Comparison of ENCODE assay signal across 12 mouse cellular contexts in the genomic region with DNA sequence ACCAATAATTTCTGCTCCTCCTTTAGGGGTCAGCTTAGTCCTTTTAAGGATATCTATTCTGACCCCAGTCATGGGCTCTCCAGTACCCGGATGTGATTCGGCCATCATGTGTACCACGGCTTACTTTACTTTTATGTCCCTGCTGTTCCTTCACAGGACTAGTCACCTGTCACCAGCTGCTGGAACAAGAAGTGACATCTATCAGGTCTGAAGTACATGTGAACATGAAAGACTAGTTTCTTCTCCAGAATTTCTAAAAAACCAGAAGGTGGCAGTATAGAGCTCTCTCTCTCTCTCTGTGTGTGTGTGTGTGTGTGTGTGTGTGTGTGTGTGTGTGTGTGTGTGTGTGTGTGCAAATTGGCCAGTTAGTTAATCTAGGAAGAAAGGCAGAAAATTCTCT. TPM values are rescaled to one million over a fixed set of nuclear protein-coding genes. Genes with fewer than 3 reads are reported as not detected.
DNase-seq lines count a peak whose midpoint lies in the region; ATAC-seq and TF ChIP-seq lines count a peak whose summit lies in the region.
"Had no signal": no experiment of that assay in that cellular context is flagged by ENCODE, and none has a peak within 500 bp of the region (broad histone marks: within the 10 kb centered on the region; RNA-seq: fewer than 3 reads in every experiment).

No protein-coding gene starts in this region.

- no peaks in the 10 kb centered on the region for H3K9me3 ChIP-seq in intestine, embryonic 16.5 days (ENCODE audit: control insufficient read depth, low read length)
- no peaks in the 10 kb centered on the region for H3K9me3 ChIP-seq in intestine, embryonic 15.5 days
- no peaks in the 10 kb centered on the region for H3K9me3 ChIP-seq in midbrain, embryonic 11.5 days (ENCODE audit: control insufficient read depth, low read length)
- H3K9me3 ChIP-seq in midbrain, embryonic 10.5 days (replicated peaks), result no peaks in the 10 kb centered on the region
- H3K9me3 ChIP-seq: embryonic facial prominence, embryonic 13.5 days; limb, embryonic 12.5 days; megakaryocyte, embryonic 14.5 days had no signal

- peak; percentile 77 for DNase-seq in midbrain, embryonic 11.5 days (ENCODE audit: low spot score, missing footprints)
- no peak for DNase-seq in midbrain, embryonic 10.5 days (ENCODE audit: low spot score)
- DNase-seq in brain, adult 2 months (ENCODE audit: low read depth, low spot score), result peak; percentile 13
- no peak for DNase-seq in right cerebral cortex, postnatal 36 days (ENCODE audit: low spot score in 2 of 2)
- DNase-seq in spleen, adult 12 weeks (ENCODE audit: low spot score), result no peak

- no peak overlapping the region for H3K4me2 ChIP-seq in intestine, embryonic 16.5 days (ENCODE audit: low read depth, low read length)
- no peak overlapping the region for H3K4me2 ChIP-seq in intestine, embryonic 15.5 days (replicated peaks)
- no peak overlapping the region for H3K4me2 ChIP-seq in midbrain, embryonic 11.5 days
- H3K4me2 ChIP-seq: embryonic facial prominence, embryonic 13.5 days had no signal

- ATAC-seq in intestine, embryonic 16.5 days, result no peak
- no peak for ATAC-seq in intestine, embryonic 15.5 days
- no peak for ATAC-seq in midbrain, embryonic 11.5 days (ENCODE audit: low FRiP score)

- no peak overlapping the region for H3K4me3 ChIP-seq in intestine, embryonic 16.5 days (ENCODE audit: low read length)
- no peak overlapping the region for H3K4me3 ChIP-seq in intestine, embryonic 15.5 days (replicated peaks)
- H3K4me3 ChIP-seq in midbrain, embryonic 11.5 days (ENCODE audit: low read depth, low read length), result no peak overlapping the region
- H3K4me3 ChIP-seq in midbrain, embryonic 10.5 days, result no peak overlapping the region
- no peak overlapping the region for H3K4me3 ChIP-seq in small intestine, adult 2 months (ENCODE audit: low read depth, low read length)
- H3K4me3 ChIP-seq: embryonic facial prominence, embryonic 13.5 days; limb, embryonic 12.5 days; megakaryocyte, embryonic 14.5 days had no signal

- peaks cover 10% of the 10 kb centered on the region; the same call in 1 of the 2 replicates for H3K4me1 ChIP-seq in intestine, embryonic 16.5 days (ENCODE audit: control insufficient read depth, insufficient read depth, low read length)
- H3K4me1 ChIP-seq in intestine, embryonic 15.5 days (replicated peaks), result 0 out of 2 replicates have a peak, but pooled peaks cover 4% of the 10 kb centered on the region
- H3K4me1 ChIP-seq in midbrain, embryonic 11.5 days (ENCODE audit: control insufficient read depth, insufficient read depth, low read length), result no peaks in the 10 kb centered on the region
- peaks cover 6% of the 10 kb centered on the region; the same call in 1 of the 2 replicates for H3K4me1 ChIP-seq in midbrain, embryonic 10.5 days
- peaks cover 28% of the 10 kb centered on the region; the same call in 1 of the 2 replicates for H3K4me1 ChIP-seq in small intestine, adult 2 months (ENCODE audit: control insufficient read depth, insufficient read depth, insufficient read length, low read length)
- H3K4me1 ChIP-seq: embryonic facial prominence, embryonic 13.5 days had no signal

- H3K27me3 ChIP-seq in intestine, embryonic 16.5 days (replicated peaks; ENCODE audit: control insufficient read depth, insufficient read depth, low read length), result no peaks in the 10 kb centered on the region
- H3K27me3 ChIP-seq in intestine, embryonic 15.5 days (replicated peaks), result no peaks in the 10 kb centered on the region
- H3K27me3 ChIP-seq in midbrain, embryonic 11.5 days (ENCODE audit: control insufficient read depth, insufficient read depth, low read length), result no peaks in the 10 kb centered on the region
- no peaks in the 10 kb centered on the region for H3K27me3 ChIP-seq in midbrain, embryonic 10.5 days (ENCODE audit: low read depth, poor library complexity, severe bottlenecking)
- H3K27me3 ChIP-seq in small intestine, adult 2 months (ENCODE audit: control insufficient read depth, insufficient read depth, low read length), result no peaks in the 10 kb centered on the region
- H3K27me3 ChIP-seq: embryonic facial prominence, embryonic 13.5 days had no signal

- H3K27ac ChIP-seq in intestine, embryonic 16.5 days (ENCODE audit: low read length), result peak overlapping the region; percentile 14; the same call in 1 of the 2 replicates
- H3K27ac ChIP-seq in intestine, embryonic 15.5 days, result no peak overlapping the region
- no peak overlapping the region for H3K27ac ChIP-seq in midbrain, embryonic 11.5 days (ENCODE audit: low read depth, low read length)
- H3K27ac ChIP-seq in midbrain, embryonic 10.5 days (replicated peaks), result no peak overlapping the region
- H3K27ac ChIP-seq in small intestine, adult 2 months (ENCODE audit: insufficient read depth, low read depth, low read length), result peak overlapping the region; percentile 92; the same call in 1 of the 2 replicates
- H3K27ac ChIP-seq: embryonic facial prominence, embryonic 13.5 days; limb, embryonic 12.5 days had no signal

- TF ChIP-seq CTCF in small intestine, adult 2 months (IDR thresholded peaks at IDR 0.05; ENCODE audit: extremely low read depth, insufficient read length, insufficient replicate concordance, low read depth, low read length), result no peak

- no peaks in the 10 kb centered on the region for H3K36me3 ChIP-seq in intestine, embryonic 16.5 days (ENCODE audit: control insufficient read depth, insufficient read depth, low read length)
- no peaks in the 10 kb centered on the region for H3K36me3 ChIP-seq in intestine, embryonic 15.5 days
- no peaks in the 10 kb centered on the region for H3K36me3 ChIP-seq in midbrain, embryonic 11.5 days (ENCODE audit: control insufficient read depth, insufficient read depth, low read length)
- no peaks in the 10 kb centered on the region for H3K36me3 ChIP-seq in midbrain, embryonic 10.5 days
- H3K36me3 ChIP-seq in small intestine, adult 2 months (ENCODE audit: control insufficient read depth, insufficient read depth, low read length), result no peaks in the 10 kb centered on the region
- H3K36me3 ChIP-seq: embryonic facial prominence, embryonic 13.5 days; limb, embryonic 12.5 days had no signal

- WGBS in intestine, embryonic 16.5 days, result 80% methylated on average over 3 of the region's 3 CpGs
- WGBS in intestine, embryonic 15.5 days, result 88% methylated on average over 3 of the region's 3 CpGs
- WGBS in midbrain, embryonic 11.5 days, result 83% methylated on average over 3 of the region's 3 CpGs
- WGBS in midbrain, embryonic 10.5 days, result 92% methylated on average over 3 of the region's 3 CpGs
- WGBS in small intestine, adult 2 months, result 50% methylated on average over 3 of the region's 3 CpGs

- TF ChIP-seq POLR2A in small intestine, adult 2 months (IDR thresholded peaks at IDR 0.05; ENCODE audit: low read depth, low read length), result no peak

- H3K9ac ChIP-seq in intestine, embryonic 16.5 days (ENCODE audit: low read depth, low read length), result no peak overlapping the region
- H3K9ac ChIP-seq in intestine, embryonic 15.5 days, result no peak overlapping the region
- H3K9ac ChIP-seq in midbrain, embryonic 11.5 days (ENCODE audit: low read length), result no peak overlapping the region
- H3K9ac ChIP-seq: embryonic facial prominence, embryonic 13.5 days; limb, embryonic 12.5 days had no signal

RNA-seq across cellular contexts. Expression of gene Adh1, which starts 20.4 kb away (rescaled TPM):
- polyA plus RNA-seq in intestine, embryonic 16.5 days (2015; fragmentation: Nextera tagmentation; extraction: Ambion mirVana), result 734 and 860 TPM in 2 replicates
- 396 and 436 TPM in 2 replicates for polyA plus RNA-seq in intestine, embryonic 15.5 days (2015; fragmentation: Nextera tagmentation; extraction: Ambion mirVana)
- polyA plus RNA-seq in midbrain, embryonic 11.5 days (2014; fragmentation: Nextera tagmentation; extraction: Ambion mirVana), result 0.23 and 0.48 TPM in 2 replicates
- polyA plus RNA-seq in midbrain, embryonic 10.5 days (2016; fragmentation: Nextera tagmentation; extraction: Ambion mirVana), result 0.14 TPM in 1 of 2 replicates, not detected in the other
- polyA plus RNA-seq in small intestine, adult 2 months (2012; rRNA removed), result 137 and 221 TPM in 2 replicates

RNA-seq across cellular contexts. Expression of gene Adh7, which starts 22.9 kb away (rescaled TPM):
- polyA plus RNA-seq in intestine, embryonic 16.5 days (2015; fragmentation: Nextera tagmentation; extraction: Ambion mirVana), result 0.18 and 0.24 TPM in 2 replicates
- polyA plus RNA-seq in intestine, embryonic 15.5 days (2015; fragmentation: Nextera tagmentation; extraction: Ambion mirVana), result 0.21 and 0.30 TPM in 2 replicates
- 0.11 and 0.16 TPM in 2 replicates for polyA plus RNA-seq in midbrain, embryonic 11.5 days (2014; fragmentation: Nextera tagmentation; extraction: Ambion mirVana)
- 0.25 TPM in 1 of 2 replicates, not detected in the other for polyA plus RNA-seq in midbrain, embryonic 10.5 days (2016; fragmentation: Nextera tagmentation; extraction: Ambion mirVana)
- 0.08 and 1.0 TPM in 2 replicates for polyA plus RNA-seq in small intestine, adult 2 months (2012; rRNA removed)

RNA-seq across cellular contexts. Expression of gene 4930579F01Rik, which starts 46.8 kb away (rescaled TPM):
- 0.24 TPM in 1 of 2 replicates, not detected in the other for polyA plus RNA-seq in intestine, embryonic 16.5 days (2015; fragmentation: Nextera tagmentation; extraction: Ambion mirVana)
- polyA plus RNA-seq in intestine, embryonic 15.5 days (2015; fragmentation: Nextera tagmentation; extraction: Ambion mirVana), result 0.20 TPM in 1 of 2 replicates, not detected in the other
- not detected in 2 replicates for polyA plus RNA-seq in midbrain, embryonic 11.5 days (2014; fragmentation: Nextera tagmentation; extraction: Ambion mirVana)
- not detected in 2 replicates for polyA plus RNA-seq in midbrain, embryonic 10.5 days (2016; fragmentation: Nextera tagmentation; extraction: Ambion mirVana)
- polyA plus RNA-seq in small intestine, adult 2 months (2012; rRNA removed), result not detected in 2 replicates
- polyA plus RNA-seq: heart, embryonic 16.5 days; limb, embryonic 12.5 days had no signal

Comparison
In these comparisons a context has a peak if more than half of its experiments do, and no peak if none do; other contexts are left out.
1. H3K27ac ChIP-seq: peak in intestine, embryonic 16.5 days (single experiment) and small intestine, adult 2 months (single experiment); none in intestine, embryonic 15.5 days (single experiment), midbrain, embryonic 11.5 days (single experiment) and midbrain, embryonic 10.5 days (single experiment).
2. DNase-seq: peak in midbrain, embryonic 11.5 days (single experiment) and brain, adult 2 months (single experiment); none in midbrain, embryonic 10.5 days (single experiment), right cerebral cortex, postnatal 36 days (0 of 2) and spleen, adult 12 weeks (single experiment).
3. RNA of gene Adh1, which starts 20.4 kb away (polyA plus RNA-seq): 734 to 860 TPM in intestine, embryonic 16.5 days, 396 to 436 TPM in intestine, embryonic 15.5 days and 137 to 221 TPM in small intestine, adult 2 months; 0.23 to 0.48 TPM in midbrain, embryonic 11.5 days and 0.14 TPM in midbrain, embryonic 10.5 days; every median in the first group is over 10 times any median in the second.